Mouse (Mus musculus): ENCODE measurements at regions not wholly inside any gene's neighbourhood (a gene's known extent, or its start where the extent isn't known, plus 50 kb on each side); places are given as distances from the start of the nearest gene placed in this dataset.

- TF ChIP-seq CTCF (IDR thresholded peaks at IDR 0.05 in 2 of 3, conservative IDR thresholded peaks at IDR 0.05 in 1 of 3; ENCODE audit: control insufficient read depth in 1 of 3, insufficient read depth in 1 of 3, low read depth in 2 of 3, low read length in 3 of 3, poor library complexity in 1 of 3, severe bottlenecking in 1 of 3) (no peak), POLR2A (IDR thresholded peaks at IDR 0.05; ENCODE audit: control insufficient read depth in 1 of 2, insufficient read depth in 1 of 2, low read depth in 1 of 2, low read length in 2 of 2, poor library complexity in 1 of 2) (no peak)
Measured at GRCm38 (mm10) chr5:90077025-90077536, 146.7 kb downstream of the Cox18 start.

All from MEL (cell line).